Mouse (Mus musculus) MEL (cell line): ENCODE measurements around the gene Olfr918. TPM values are rescaled to one million over a fixed set of nuclear protein-coding genes. Genes with fewer than 3 reads are reported as not detected.

ENCODE experiments used
- DNase-seq: peaks from one replicate; pipeline ENCODE4 v3.0.0; 2011; ENCODE audit warnings: low read depth, low spot score
- H3K27ac ChIP-seq: 2 replicates; pipeline ENCODE4 v1.5.1; 2012; ENCODE audit warnings: low read depth, mild to moderate bottlenecking, control low read depth, low read length, moderate library complexity; ENCODE audit not compliant: control insufficient read depth
- H3K27me3 ChIP-seq, 2 experiments: fragments of 150-350 bp in 1 of 2; sonication (generic) in 1 of 2; 2 replicates each; pipeline ENCODE4 v1.6.1; 2012; ENCODE audit warnings: low read length in 2 of 2, mild to moderate bottlenecking in 2 of 2, improper control_type of control experiment in 1 of 2, moderate library complexity in 1 of 2; ENCODE audit not compliant: insufficient read depth in 2 of 2, control insufficient read depth in 1 of 2
- H3K36me3 ChIP-seq, 2 experiments: 2 replicates each; pipeline ENCODE4 v1.6.1; 2012 to 2014; ENCODE audit warnings: low read length in 2 of 2, improper control_type of control experiment in 1 of 2, inconsistent platforms in 1 of 2, mild to moderate bottlenecking in 1 of 2; ENCODE audit not compliant: insufficient read depth in 2 of 2, control insufficient read depth in 1 of 2
- H3K4me1 ChIP-seq, 2 experiments: fragments of 150-350 bp in 1 of 2; sonication (generic) in 1 of 2; 2 replicates each; pipeline ENCODE4 v1.6.1; 2012; ENCODE audit warnings: low read length in 2 of 2, improper control_type of control experiment in 1 of 2, mild to moderate bottlenecking in 1 of 2; ENCODE audit not compliant: insufficient read depth in 2 of 2, control insufficient read depth in 1 of 2
- H3K4me3 ChIP-seq, 2 experiments: fragments of 150-350 bp in 1 of 2; sonication (generic) in 1 of 2; 2 replicates each; pipeline ENCODE4 v1.5.1; 2012; ENCODE audit warnings: low read depth in 2 of 2, low read length in 2 of 2, mild to moderate bottlenecking in 2 of 2, moderate library complexity in 2 of 2, control low read depth in 1 of 2, improper control_type of control experiment in 1 of 2; ENCODE audit not compliant: control insufficient read depth in 1 of 2, insufficient read depth in 1 of 2
- H3K79me2 ChIP-seq: 2 replicates; pipeline ENCODE4 v1.6.1; 2012; ENCODE audit warnings: mild to moderate bottlenecking, low read length, moderate library complexity; ENCODE audit not compliant: control insufficient read depth, poor library complexity, insufficient read depth
- H3K9ac ChIP-seq: 2 replicates; pipeline ENCODE4 v1.6.1; 2012; ENCODE audit warnings: low read depth, mild to moderate bottlenecking, control low read depth, low read length, moderate library complexity; ENCODE audit not compliant: control insufficient read depth, poor library complexity, severe bottlenecking
- H3K9me3 ChIP-seq: fragments of 150-350 bp; sonication (generic); replicated peaks from 2 replicates; pipeline ENCODE4 v1.6.1; 2012; ENCODE audit warnings: mild to moderate bottlenecking, low read length, improper control_type of control experiment, moderate library complexity; ENCODE audit not compliant: insufficient read depth
- BHLHE40 ChIP-seq: IDR thresholded peaks from 2 replicates; pipeline ENCODE4 v1.6.1; 2012; ENCODE audit warnings: low read depth, mild to moderate bottlenecking, inconsistent platforms, low read length, improper control_type of control experiment, borderline replicate concordance
- CHD1 ChIP-seq: IDR thresholded peaks from 2 replicates; pipeline ENCODE4 v1.6.1; 2012; ENCODE audit warnings: low read depth, mild to moderate bottlenecking, inconsistent platforms, low read length, improper control_type of control experiment
- E2F4 ChIP-seq: IDR thresholded peaks from 2 replicates; pipeline ENCODE4 v1.6.1; 2011; ENCODE audit warnings: low read depth, low read length, improper control_type of control experiment, borderline replicate concordance
- HCFC1 ChIP-seq: IDR thresholded peaks from 2 replicates; pipeline ENCODE4 v1.6.1; 2012; ENCODE audit warnings: low read depth, mild to moderate bottlenecking, inconsistent platforms, low read length, improper control_type of control experiment, moderate library complexity
- JUND ChIP-seq: IDR thresholded peaks from 2 replicates; pipeline ENCODE4 v1.6.1; 2011; ENCODE audit warnings: low read depth, mild to moderate bottlenecking, improper control_type of control experiment, low read length
- KAT2A ChIP-seq: conservative IDR thresholded peaks from 2 replicates; pipeline ENCODE4 v1.6.1; 2012; ENCODE audit warnings: low read depth, low read length, improper control_type of control experiment, inconsistent platforms
- MXI1 ChIP-seq: IDR thresholded peaks from 2 replicates; pipeline ENCODE4 v1.6.1; 2011; ENCODE audit warnings: mild to moderate bottlenecking, low read depth, low read length, improper control_type of control experiment
- MYB ChIP-seq: IDR thresholded peaks from 2 replicates; pipeline ENCODE4 v1.6.1; 2011; ENCODE audit warnings: mild to moderate bottlenecking, low read depth, low read length, improper control_type of control experiment
- MYC ChIP-seq: IDR thresholded peaks from 2 replicates; pipeline ENCODE4 v1.6.1; 2011; ENCODE audit warnings: low read depth, mild to moderate bottlenecking, low read length, improper control_type of control experiment, moderate library complexity
- NRF1 ChIP-seq: IDR thresholded peaks from 2 replicates; pipeline ENCODE4 v1.6.1; 2014; ENCODE audit warnings: low read depth, mild to moderate bottlenecking, inconsistent platforms, low read length, improper control_type of control experiment, moderate library complexity; ENCODE audit not compliant: poor library complexity, insufficient read depth, severe bottlenecking
- POLR2AphosphoS2 ChIP-seq: IDR thresholded peaks from 2 replicates; pipeline ENCODE4 v1.6.1; 2011; ENCODE audit warnings: low read length, improper control_type of control experiment
- POLR2AphosphoS5 ChIP-seq: IDR thresholded peaks from 2 replicates; pipeline ENCODE4 v1.6.1; 2012; ENCODE audit warnings: low read depth, borderline replicate concordance, mild to moderate bottlenecking, inconsistent platforms, low read length, moderate library complexity, mixed read lengths
- RAD21 ChIP-seq: IDR thresholded peaks from 2 replicates; pipeline ENCODE4 v1.6.1; 2011; ENCODE audit warnings: mild to moderate bottlenecking, low read depth, low read length, improper control_type of control experiment
- SIN3A ChIP-seq: IDR thresholded peaks from 2 replicates; pipeline ENCODE4 v1.6.1; 2012; ENCODE audit warnings: low read length, improper control_type of control experiment, inconsistent platforms
- TBP ChIP-seq: IDR thresholded peaks from 2 replicates; pipeline ENCODE4 v1.8.0; 2011; ENCODE audit warnings: low read depth, low read length, improper control_type of control experiment
- ZNF384 ChIP-seq: IDR thresholded peaks from 2 replicates; pipeline ENCODE4 v1.6.1; 2012; ENCODE audit warnings: low read depth, mild to moderate bottlenecking, inconsistent platforms, low read length, improper control_type of control experiment
- polyA plus RNA-seq, 2 experiments: library from polyadenylated mRNA; stranded (reverse) in 1 of 2; unstranded in 1 of 2; fragments of >175 nt in 1 of 2; fragments of >200 nt in 1 of 2; gene quantifications; 2 replicates each; pipeline versions ENCODE4 v1.2.1 to v1.2.4; 2012; ENCODE audit warnings: low replicate concordance in 2 of 2, low read depth in 1 of 2; ENCODE audit not compliant: insufficient read length in 2 of 2, insufficient read depth in 1 of 2, missing spikeins in 1 of 2
- total RNA-seq: library from RNA; depleted of rRNA; stranded (reverse); fragments of 300-350 nt; gene quantifications from 2 replicates; pipeline ENCODE4 v1.2.3, GENCODE M21; 2012; rRNA removed

Olfr918 gene
- total and polyA plus RNA-seq, 3 experiments: 0.03 TPM; not detected in 2

- H3K27ac ChIP-seq: no peak overlapping the region
- no peaks in the 10 kb centered on the region for H3K4me1 ChIP-seq
- TF ChIP-seq POLR2AphosphoS5 (no peak), E2F4 (no peak), HCFC1 (no peak), JUND (no peak), MYC (no peak), POLR2AphosphoS2 (no peak), KAT2A (no peak), BHLHE40 (no peak), NRF1 (no peak), MXI1 (no peak), ZNF384 (no peak), TBP (no peak), CHD1 (no peak), SIN3A (no peak), RAD21 (no peak), MYB (no peak)
- H3K36me3 ChIP-seq: no peaks in the 10 kb centered on the region
- DNase-seq: no peak
- no peak overlapping the region for H3K9ac ChIP-seq
- no peaks in the 10 kb centered on the region for H3K9me3 ChIP-seq
- no peak overlapping the region for H3K4me3 ChIP-seq
- H3K79me2 ChIP-seq: no peaks in the 10 kb centered on the region
- no peaks in the 10 kb centered on the region for H3K27me3 ChIP-seq
These were observed 42.0 kb downstream of the Olfr918 start for GRCm38 (mm10) chr9:38632406-38632805.

Other genes starting within 250 kb of the Olfr918 start
- not detected in 2 replicates for gene Olfr901, start 245.1 kb downstream of the Olfr918 start, total RNA-seq
- not detected for gene Olfr901, start 245.1 kb downstream of the Olfr918 start, polyA plus RNA-seq
- not detected in 2 replicates for gene Olfr902, start 226.9 kb downstream of the Olfr918 start, total RNA-seq
- not detected for gene Olfr902, start 226.9 kb downstream of the Olfr918 start, polyA plus RNA-seq
- gene Olfr904, start 211.5 kb downstream of the Olfr918 start, total RNA-seq: not detected in 2 replicates
- gene Olfr904, start 211.5 kb downstream of the Olfr918 start, polyA plus RNA-seq: not detected
- not detected in 2 replicates for gene Olfr905, start 203.5 kb downstream of the Olfr918 start, total RNA-seq
- gene Olfr905, start 203.5 kb downstream of the Olfr918 start, polyA plus RNA-seq: under 1 TPM in 1 of 2 experiments, not detected in 1; 0.01 TPM
- not detected in 2 replicates for gene Olfr906, start 187.5 kb downstream of the Olfr918 start, total RNA-seq
- gene Olfr906, start 187.5 kb downstream of the Olfr918 start, polyA plus RNA-seq: not detected
- not detected in 2 replicates for gene Olfr907, start 178.8 kb downstream of the Olfr918 start, total RNA-seq
- not detected for gene Olfr907, start 178.8 kb downstream of the Olfr918 start, polyA plus RNA-seq
- not detected in 2 replicates for gene Olfr911-ps1, start 153.0 kb downstream of the Olfr918 start, total RNA-seq
- not detected for gene Olfr911-ps1, start 153.0 kb downstream of the Olfr918 start, polyA plus RNA-seq
- gene Olfr910, start 136.8 kb downstream of the Olfr918 start, total RNA-seq: not detected in 2 replicates
- gene Olfr910, start 136.8 kb downstream of the Olfr918 start, polyA plus RNA-seq: not detected
- gene Olfr912, start 94.4 kb downstream of the Olfr918 start, total RNA-seq: not detected in 2 replicates
- gene Olfr912, start 94.4 kb downstream of the Olfr918 start, polyA plus RNA-seq: not detected
- not detected in 2 replicates for gene Olfr913, start 81.8 kb downstream of the Olfr918 start, total RNA-seq
- gene Olfr913, start 81.8 kb downstream of the Olfr918 start, polyA plus RNA-seq: not detected
- not detected in 2 replicates for gene Olfr914, start 69.5 kb downstream of the Olfr918 start, total RNA-seq
- not detected for gene Olfr914, start 69.5 kb downstream of the Olfr918 start, polyA plus RNA-seq
- not detected in 2 replicates for gene Olfr916, start 14.7 kb downstream of the Olfr918 start, total RNA-seq
- gene Olfr916, start 14.7 kb downstream of the Olfr918 start, polyA plus RNA-seq: not detected
- not detected in 2 replicates for gene Olfr917, start 8.8 kb downstream of the Olfr918 start, total RNA-seq
- not detected for gene Olfr917, start 8.8 kb downstream of the Olfr918 start, polyA plus RNA-seq
- not detected in 2 replicates for gene Olfr919, start 29.1 kb upstream of the Olfr918 start, total RNA-seq
- gene Olfr919, start 29.1 kb upstream of the Olfr918 start, polyA plus RNA-seq: not detected
- gene Vwa5a, start 43.7 kb upstream of the Olfr918 start, total RNA-seq: 4.1 and 5.2 TPM in 2 replicates
- 1 to 10 TPM in 1 of 2 experiments, not detected in 1; 4.6 TPM for gene Vwa5a, start 43.7 kb upstream of the Olfr918 start, polyA plus RNA-seq
- not detected in 2 replicates for gene Olfr920, start 77.7 kb upstream of the Olfr918 start, total RNA-seq
- gene Olfr920, start 77.7 kb upstream of the Olfr918 start, polyA plus RNA-seq: not detected
- not detected in 2 replicates for gene Olfr921, start 98.5 kb upstream of the Olfr918 start, total RNA-seq
- not detected for gene Olfr921, start 98.5 kb upstream of the Olfr918 start, polyA plus RNA-seq
- gene Olfr922, start 140.0 kb upstream of the Olfr918 start, total RNA-seq: not detected in 2 replicates
- gene Olfr922, start 140.0 kb upstream of the Olfr918 start, polyA plus RNA-seq: not detected
- not detected in 2 replicates for gene Olfr923, start 151.9 kb upstream of the Olfr918 start, total RNA-seq
- not detected for gene Olfr923, start 151.9 kb upstream of the Olfr918 start, polyA plus RNA-seq
- gene Olfr924, start 169.8 kb upstream of the Olfr918 start, total RNA-seq: not detected in 2 replicates
- not detected for gene Olfr924, start 169.8 kb upstream of the Olfr918 start, polyA plus RNA-seq
- not detected in 2 replicates for gene Olfr26, start 180.5 kb upstream of the Olfr918 start, total RNA-seq
- gene Olfr26, start 180.5 kb upstream of the Olfr918 start, polyA plus RNA-seq: not detected
- gene Olfr926, start 202.5 kb upstream of the Olfr918 start, total RNA-seq: not detected in 2 replicates
- gene Olfr926, start 202.5 kb upstream of the Olfr918 start, polyA plus RNA-seq: not detected